Mouse (Mus musculus) myocyte (in vitro differentiated cells): Measurements from ENCODE around the gene Nr2f6. TPM values are rescaled to one million over a fixed set of nuclear protein-coding genes. Genes with fewer than 3 reads are reported as not detected.

Source experiments
- H3K27me3 ChIP-seq: one replicate; pipeline ENCODE4 v1.6.1; 2011; ENCODE audit not compliant: control insufficient read depth, insufficient read depth, insufficient read length
- H3K36me3 ChIP-seq: one replicate; pipeline ENCODE4 v1.6.1; 2011; ENCODE audit not compliant: control insufficient read depth, insufficient read depth
- H3K4me2 ChIP-seq: one replicate; pipeline ENCODE4 v1.6.1; 2011; ENCODE audit warnings: low read depth, control low read depth
- H3K4me3 ChIP-seq: one replicate; pipeline ENCODE4 v1.5.1; 2011; ENCODE audit warnings: mild to moderate bottlenecking, control low read depth, moderate library complexity
- H3K79me2 ChIP-seq: one replicate; pipeline ENCODE4 v1.6.1; 2011; ENCODE audit not compliant: control insufficient read depth, insufficient read depth
- H3ac ChIP-seq: one replicate; pipeline ENCODE4 v1.6.1; 2011; ENCODE audit not compliant: control insufficient read depth, insufficient read length
- CEBPB ChIP-seq: IDR thresholded peaks from 2 replicates; pipeline ENCODE4 v1.6.1; 2011; ENCODE audit warnings: mild to moderate bottlenecking, moderate library complexity; ENCODE audit not compliant: poor library complexity, insufficient read depth, severe bottlenecking
- E2F4 ChIP-seq: IDR thresholded peaks from one replicate; pipeline ENCODE4 v1.6.1; 2011; ENCODE audit warnings: mild to moderate bottlenecking, control low read depth, moderate library complexity; ENCODE audit not compliant: insufficient read depth
- MAX ChIP-seq: IDR thresholded peaks from one replicate; pipeline ENCODE4 v1.6.1; 2011; ENCODE audit warnings: low read depth, mild to moderate bottlenecking, control low read depth
- MYOD1 ChIP-seq, 3 experiments: IDR thresholded peaks; one replicate each; pipeline ENCODE4 v1.6.1; 2011; ENCODE audit warnings: control low read depth in 2 of 3, low read depth in 2 of 3, mild to moderate bottlenecking in 2 of 3, moderate library complexity in 1 of 3; ENCODE audit not compliant: insufficient read length in 2 of 3, control insufficient read depth in 1 of 3
- MYOG ChIP-seq, 3 experiments: IDR thresholded peaks; one replicate each; pipeline ENCODE4 v1.6.1; 2011; ENCODE audit warnings: control low read depth in 2 of 3, low read depth in 2 of 3, mild to moderate bottlenecking in 2 of 3; ENCODE audit not compliant: insufficient read length in 2 of 3, control insufficient read depth in 1 of 3, insufficient read depth in 1 of 3
- POLR2A ChIP-seq: IDR thresholded peaks from one replicate; pipeline ENCODE4 v1.6.1; 2011; ENCODE audit warnings: low read depth, mild to moderate bottlenecking, control low read depth, moderate library complexity; ENCODE audit not compliant: insufficient read length
- POLR2AphosphoS2 ChIP-seq: IDR thresholded peaks from one replicate; pipeline ENCODE4 v1.6.1; 2011; ENCODE audit warnings: low read depth, control low read depth; ENCODE audit not compliant: insufficient read length
- REST ChIP-seq: IDR thresholded peaks from one replicate; pipeline ENCODE4 v1.6.1; 2011; ENCODE audit warnings: mild to moderate bottlenecking, control low read depth, moderate library complexity; ENCODE audit not compliant: insufficient read depth, insufficient read length
- SRF ChIP-seq: IDR thresholded peaks from one replicate; pipeline ENCODE4 v1.6.1; 2011; ENCODE audit warnings: low read depth; ENCODE audit not compliant: control insufficient read depth, insufficient read length
- TCF12 ChIP-seq: IDR thresholded peaks from one replicate; pipeline ENCODE4 v1.6.1; 2011; ENCODE audit warnings: mild to moderate bottlenecking, control low read depth; ENCODE audit not compliant: poor library complexity, insufficient read depth, severe bottlenecking
- TCF3 ChIP-seq: IDR thresholded peaks from one replicate; pipeline ENCODE4 v1.6.1; 2011; ENCODE audit warnings: low read depth, control low read depth; ENCODE audit not compliant: insufficient read length
- USF1 ChIP-seq: IDR thresholded peaks from one replicate; pipeline ENCODE4 v1.6.1; 2011; ENCODE audit warnings: low read depth, mild to moderate bottlenecking, control low read depth, moderate library complexity
- polyA plus RNA-seq: library from polyadenylated mRNA; unstranded; fragments of >200 nt; fragmentation: generic; extraction: Trizol; gene quantifications from one replicate; pipeline ENCODE4 v1.2.1, GENCODE M21; 2012; ENCODE audit warnings: missing spikeins

The Nr2f6 gene
- polyA plus RNA-seq, 1 experiment: 62.3 TPM

- TF ChIP-seq POLR2A: no peak
- TF ChIP-seq TCF3: no peak
- TF ChIP-seq MAX: no peak
- TF ChIP-seq USF1: no peak
- TF ChIP-seq SRF: no peak
- no peak for TF ChIP-seq MYOD1 (IDR thresholded peaks at IDR 0.05; ENCODE audit: control insufficient read depth in 1 of 3, insufficient read length in 2 of 3, low read depth in 2 of 3)
- no peak for TF ChIP-seq TCF12
- TF ChIP-seq E2F4: no peak
- TF ChIP-seq CEBPB: no peak
- no peak for TF ChIP-seq POLR2AphosphoS2
- TF ChIP-seq MYOG (IDR thresholded peaks at IDR 0.05; ENCODE audit: control insufficient read depth in 1 of 3, insufficient read depth in 1 of 3, insufficient read length in 2 of 3, low read depth in 2 of 3): no peak
- no peak for TF ChIP-seq REST
- Histone ChIP-seq H3ac (no peak overlapping the region), H3K36me3 (peaks cover 13% of the 10 kb centered on the region), H3K4me2 (peak overlapping the region; percentile 73), H3K27me3 (no peaks in the 10 kb centered on the region), H3K4me3 (peak overlapping the region; percentile 26), H3K79me2 (no peaks in the 10 kb centered on the region)
Measured at GRCm38 (mm10) chr8:71370711-71371235, 11.0 kb downstream of the Nr2f6 start.

GRCm38 (mm10) chr8:71369040-71369718 lies 12.6 kb downstream of the Nr2f6 start:
- H3K4me3 ChIP-seq: no peak overlapping the region
- H3K79me2 ChIP-seq: no peaks in the 10 kb centered on the region
- no peak overlapping the region for H3ac ChIP-seq
- TF ChIP-seq MAX (no peak), TCF3 (no peak), USF1 (no peak), CEBPB (no peak)
- peaks cover 7% of the 10 kb centered on the region for H3K36me3 ChIP-seq
- H3K4me2 ChIP-seq: no peak overlapping the region
- H3K27me3 ChIP-seq: no peaks in the 10 kb centered on the region

GRCm38 (mm10) chr8:71368366-71368765 lies 13.4 kb downstream of the Nr2f6 start:
- H3ac ChIP-seq: peak overlapping the region; percentile 32
- peak overlapping the region; percentile 82 for H3K4me3 ChIP-seq
- no peaks in the 10 kb centered on the region for H3K79me2 ChIP-seq
- H3K4me2 ChIP-seq: peak overlapping the region; percentile 95
- H3K27me3 ChIP-seq: no peaks in the 10 kb centered on the region
- H3K36me3 ChIP-seq: peaks cover 6% of the 10 kb centered on the region
- TF ChIP-seq POLR2AphosphoS2 (peak; percentile 22), USF1 (no peak)

GRCm38 (mm10) chr8:71367529-71368176 lies 14.1 kb downstream of the Nr2f6 start:
- H3ac ChIP-seq: peak overlapping the region; percentile 32
- H3K79me2 ChIP-seq: no peaks in the 10 kb centered on the region
- TF ChIP-seq POLR2A: peak; percentile 46
- no peak for TF ChIP-seq REST
- H3K27me3 ChIP-seq: no peaks in the 10 kb centered on the region
- no peaks in the 10 kb centered on the region for H3K36me3 ChIP-seq
- peak overlapping the region; percentile 95 for H3K4me2 ChIP-seq
- peak overlapping the region; percentile 82 for H3K4me3 ChIP-seq

- peak within 1 kb of the TSS; percentile 32 for H3ac ChIP-seq
- H3K4me2 ChIP-seq: peak within 1 kb of the TSS; percentile 95
- H3K36me3 ChIP-seq: no peaks in the 10 kb centered on the region
- H3K27me3 ChIP-seq: no peaks in the 10 kb centered on the region
- TF ChIP-seq POLR2AphosphoS2: peak; percentile 91
- TF ChIP-seq POLR2A: peak; percentile 65
- TF ChIP-seq CEBPB: no peak
- TF ChIP-seq MYOG (IDR thresholded peaks at IDR 0.05; ENCODE audit: control insufficient read depth in 1 of 3, insufficient read depth in 1 of 3, insufficient read length in 2 of 3, low read depth in 2 of 3): no peak
- peak; percentile 71 for TF ChIP-seq MAX
- TF ChIP-seq TCF3: no peak
- no peaks in the 10 kb centered on the region for H3K79me2 ChIP-seq
- peak within 1 kb of the TSS; percentile 82 for H3K4me3 ChIP-seq
Measured at GRCm38 (mm10) chr8:71366771-71367528, 14.8 kb downstream of the Nr2f6 start, which contains the start of gene Use1. Gene Use1, plus strand, starts transcription at chr8:71366848.
